Mouse (Mus musculus) thymus, postnatal 36 days (tissue): ENCODE measurements around the gene Prl2a1.
"Not testable (repeated sequence)": the region's sequence is repeated elsewhere in the genome, so short reads cannot be mapped to it uniquely, and the experiment has no call there.

ENCODE experiments used
- DNase-seq, 2 experiments: peaks; one replicate each; pipeline ENCODE4 v3.0.0; 2022; ENCODE audit warnings: mixed read lengths in 2 of 2

The Prl2a1 gene

DNA sequence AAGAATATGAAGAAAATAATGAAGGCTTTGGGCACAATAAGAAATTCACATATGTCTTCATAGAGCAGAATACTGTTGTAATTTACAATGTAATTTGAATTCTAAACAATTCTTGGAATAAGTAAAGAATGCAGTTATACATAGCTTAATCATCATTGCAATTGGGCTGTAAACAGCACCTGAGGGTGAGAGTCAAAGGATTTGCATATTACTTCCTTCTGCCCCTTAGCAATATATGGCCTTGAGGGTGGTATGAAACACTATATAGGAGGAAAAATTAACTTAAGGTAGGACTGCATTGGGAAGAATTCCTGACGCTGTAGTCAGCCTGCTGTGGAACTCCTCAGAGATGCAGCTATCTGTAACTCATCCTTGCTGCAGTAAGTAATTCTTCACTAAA, at the start of gene Prl2a1:
Gene Prl2a1, plus strand, starts transcription at position 301 of the 400 bp plus-strand sequence.
- DNase-seq = no peak

DNA sequence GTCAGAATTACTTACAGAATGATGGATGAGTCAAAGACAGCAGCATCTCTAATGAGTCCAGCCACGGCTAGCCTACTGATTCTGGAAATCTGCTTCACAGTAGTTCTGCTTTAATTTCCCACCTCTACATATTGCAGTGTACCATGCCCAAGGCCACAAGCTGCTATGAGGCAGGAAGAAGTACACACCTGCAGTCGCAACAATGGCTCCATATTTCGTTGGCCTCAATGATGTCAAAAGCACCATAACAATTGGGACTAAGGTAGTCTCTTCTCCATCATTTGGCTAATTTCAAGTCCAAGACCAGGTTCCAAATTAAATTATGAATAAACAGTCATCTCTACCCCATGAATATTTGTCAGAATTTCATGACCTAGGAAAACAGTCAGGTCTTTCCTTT, 20.8 kb upstream of the Prl2a1 start, which contains the start of gene Prl7c1:
Gene Prl7c1, minus strand, starts transcription at position 101 of the 400 bp plus-strand sequence.
- not testable (repeated sequence) for DNase-seq

DNA sequence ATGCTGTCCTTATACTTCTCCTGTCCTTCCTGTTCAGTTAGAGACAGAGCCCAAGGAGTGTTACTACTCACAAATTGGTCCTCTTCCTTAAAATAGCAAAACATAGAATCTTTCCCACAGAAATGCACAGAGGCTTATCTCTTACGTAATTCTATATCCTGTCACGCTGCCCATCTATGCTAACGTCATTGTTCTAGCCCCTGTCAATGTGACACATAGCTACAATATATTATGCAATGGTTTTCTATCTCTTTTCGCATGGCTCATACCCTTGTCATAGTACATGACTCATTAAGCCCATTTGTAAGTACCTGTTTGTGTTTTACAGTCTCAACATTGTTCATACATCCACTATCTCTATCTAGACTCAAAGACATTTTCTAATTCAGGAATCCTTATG, 2.2 kb upstream of the Prl2a1 start:
- DNase-seq = no peak

DNA sequence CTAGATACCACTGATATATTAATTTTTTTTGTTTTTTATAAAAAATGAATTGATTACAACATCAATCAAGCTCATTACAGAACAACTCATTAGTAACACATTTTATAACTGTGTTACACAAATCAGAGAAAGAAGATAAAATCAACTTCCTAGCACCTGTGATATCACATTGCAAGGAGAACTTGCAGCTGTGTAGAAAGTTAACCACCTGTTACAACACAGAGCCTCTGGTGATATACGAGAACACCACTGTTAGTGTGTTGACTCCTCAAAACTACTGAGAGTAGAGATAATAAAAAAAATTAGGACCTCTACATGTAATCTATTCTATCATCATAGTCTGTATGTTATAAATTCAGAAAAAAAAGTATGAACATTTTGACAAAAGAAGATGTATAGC, 1.3 kb downstream of the Prl2a1 start:
- DNase-seq = no peak

DNA sequence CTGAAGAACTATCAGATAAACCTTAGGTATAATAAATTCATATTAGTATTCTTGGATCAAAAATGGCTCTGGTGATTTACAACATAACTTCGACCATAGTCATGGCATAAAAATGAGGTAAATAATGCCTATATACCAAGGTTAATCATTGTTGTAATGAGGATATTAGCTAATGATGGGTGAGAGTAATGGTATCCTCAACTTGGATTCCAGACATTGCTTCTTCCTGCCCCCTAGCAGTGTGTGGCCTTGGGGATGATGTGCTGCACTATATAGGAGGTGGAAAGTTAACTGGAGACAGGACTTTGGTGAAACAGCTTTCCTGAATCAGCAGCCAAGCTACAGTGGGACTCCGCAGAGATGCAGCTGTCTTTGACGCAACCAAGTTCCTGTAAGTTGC, 47.6 kb downstream of the Prl2a1 start, which contains the start of gene Prl2c1:
Gene Prl2c1, plus strand, starts transcription at position 301 of the 400 bp plus-strand sequence.
- DNase-seq = no peak
